Mouse (Mus musculus): Measurements from ENCODE around the gene Lrmda. TPM values are rescaled to one million over a fixed set of nuclear protein-coding genes. Genes with fewer than 3 reads are reported as not detected.

Lrmda gene
- total and polyA plus RNA-seq, 3 experiments: 0.92 to 8.6 (median 2.7) TPM

DNA sequence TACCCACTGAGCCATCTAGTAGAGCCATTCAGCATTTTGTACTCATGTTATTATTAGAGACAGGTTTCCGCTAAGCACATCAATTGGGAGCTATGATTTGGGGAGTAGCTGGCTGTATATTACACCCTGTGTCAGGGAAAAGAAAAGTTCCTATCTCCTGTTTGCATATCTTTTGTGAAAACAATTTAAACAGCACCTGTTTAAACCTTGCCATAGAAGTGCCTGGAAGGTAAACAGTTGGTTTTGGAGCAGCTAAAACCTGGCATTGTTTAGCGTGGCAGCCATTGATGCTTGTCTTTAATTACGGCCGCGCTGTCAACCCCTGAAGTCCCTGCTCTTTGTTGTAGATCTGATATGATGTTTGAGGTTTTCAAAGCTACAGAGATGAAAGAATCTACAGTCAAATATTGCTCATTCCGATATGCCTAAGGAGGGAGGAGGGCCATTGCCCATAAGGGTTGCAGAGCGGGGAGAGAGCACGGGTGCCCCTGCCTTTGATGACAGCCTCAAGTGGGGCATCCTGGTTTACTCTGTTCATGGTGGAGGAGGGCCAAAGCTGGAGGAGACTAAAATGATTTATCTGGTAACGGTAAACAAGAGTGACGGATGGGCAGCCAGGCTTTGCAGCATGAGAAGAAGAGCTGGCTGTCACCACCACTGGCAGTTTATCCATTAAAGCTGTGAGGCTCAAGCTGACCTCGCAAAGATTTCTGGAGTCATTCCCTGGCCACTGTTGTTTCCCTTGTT lies 306.9 kb downstream of the Lrmda start:
- DNase-seq: no peak

DNA sequence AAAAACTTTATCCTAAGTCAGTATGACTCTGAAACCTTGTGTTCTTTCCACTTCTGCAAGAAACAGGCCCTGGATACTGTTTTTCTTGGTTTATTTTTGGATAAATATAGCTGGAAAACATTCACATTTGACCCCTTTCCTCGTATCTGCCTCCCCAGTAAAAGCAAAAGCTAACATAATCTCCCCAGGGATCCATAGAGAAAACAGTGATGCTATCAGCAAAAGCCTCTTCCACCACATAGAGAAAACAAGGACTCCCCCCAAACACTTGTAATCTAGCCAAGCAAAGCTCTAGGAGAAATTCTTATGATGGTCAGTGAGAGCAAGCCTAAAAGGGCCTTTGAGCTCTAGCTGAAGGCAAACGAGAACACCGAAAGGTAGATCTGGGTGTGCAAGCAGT lies 309.7 kb downstream of the Lrmda start:
- DNase-seq: no peak

DNA sequence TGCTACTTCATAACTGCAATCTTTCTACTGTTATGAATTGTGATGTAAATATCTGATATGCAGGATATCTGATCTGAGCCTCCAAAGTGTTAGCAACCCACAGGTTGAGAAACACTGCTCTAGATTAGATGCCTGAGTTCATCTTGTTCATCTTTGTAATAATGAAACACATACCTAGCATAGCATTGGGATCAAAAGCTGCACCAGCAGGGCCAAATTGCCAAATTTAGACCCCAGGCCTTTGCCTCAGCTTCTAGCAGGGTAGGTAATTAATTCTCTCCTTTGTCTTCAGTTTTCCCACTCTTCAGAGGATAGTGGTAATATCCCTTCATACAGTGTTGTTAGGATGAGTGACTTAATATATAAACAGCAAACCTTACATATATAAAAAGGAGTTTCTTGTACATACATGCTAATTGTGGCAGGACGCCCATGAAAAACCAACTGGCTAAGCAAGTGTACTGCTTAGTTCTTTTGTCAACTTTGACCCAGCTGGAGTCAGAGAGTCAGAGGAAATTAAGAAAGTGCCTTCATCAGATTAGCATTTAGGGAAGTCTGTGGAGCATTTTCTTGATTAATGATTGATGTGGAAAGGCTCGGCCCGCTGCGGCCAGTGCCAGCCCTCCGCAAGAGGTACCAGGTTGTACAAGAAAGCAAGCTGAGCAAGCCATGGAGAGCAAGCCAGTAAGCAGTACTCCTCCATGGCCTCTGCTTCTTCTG lies 315.7 kb downstream of the Lrmda start:
- no peak for DNase-seq

DNA sequence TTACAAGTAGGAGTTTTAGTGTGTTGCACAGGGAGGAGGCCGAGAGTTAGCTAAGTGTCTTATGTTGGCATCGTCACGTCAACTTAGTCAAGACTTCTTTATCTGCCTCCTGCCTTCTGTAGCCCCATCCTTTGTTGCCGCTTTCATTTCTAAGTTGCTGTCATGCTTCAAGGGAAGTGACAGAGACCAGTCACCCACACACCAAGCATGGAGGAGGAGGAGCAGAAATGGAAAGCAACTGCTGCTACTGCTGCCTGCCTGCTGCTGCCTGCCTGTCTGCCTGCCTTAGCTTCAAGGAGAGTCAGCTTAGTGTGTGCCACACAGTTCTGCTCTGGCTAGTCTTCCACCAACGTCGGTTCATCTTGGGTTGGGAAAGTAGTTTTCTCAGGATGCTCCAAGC lies 319.7 kb downstream of the Lrmda start:
- DNase-seq: no peak

DNA sequence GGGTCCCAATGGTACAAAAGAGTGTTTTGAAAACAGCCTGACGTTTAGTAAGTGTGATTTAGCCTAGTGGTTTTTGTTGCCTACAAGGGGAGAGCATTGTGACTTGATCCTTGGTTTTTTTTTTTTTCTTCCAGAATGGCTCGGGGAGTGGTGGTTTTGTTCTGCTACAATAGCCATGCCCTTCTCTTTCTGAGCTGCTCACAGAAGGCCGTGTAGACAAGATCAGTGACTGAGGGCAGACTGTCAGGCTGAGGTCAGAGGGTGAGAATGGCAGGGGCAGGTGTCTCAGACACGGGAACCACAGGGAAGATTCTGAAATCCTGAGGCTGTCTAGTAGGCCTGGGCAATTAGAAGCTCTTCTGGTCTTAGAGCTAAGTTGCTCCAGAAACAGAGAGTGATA lies 323.8 kb downstream of the Lrmda start:
- no peak for DNase-seq

DNA sequence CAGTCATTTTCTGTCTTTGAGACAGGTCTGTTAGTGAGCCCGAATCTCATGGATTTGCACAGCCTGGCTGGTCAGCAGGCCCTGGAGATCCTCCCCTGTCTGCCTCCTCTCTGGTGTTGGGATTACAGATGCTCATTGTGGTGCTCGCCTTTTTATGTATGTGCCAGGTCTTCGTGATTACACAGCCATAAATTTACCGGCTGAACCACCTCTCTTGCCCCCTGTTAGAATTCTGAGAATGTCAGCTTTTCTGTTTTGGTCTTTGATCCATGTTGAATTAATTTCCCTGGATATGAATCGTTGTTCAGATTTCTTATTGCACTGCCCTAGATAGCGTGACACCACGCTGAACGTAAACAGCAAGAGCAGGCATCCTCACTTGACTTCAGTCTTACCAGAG lies 325.7 kb downstream of the Lrmda start:
- DNase-seq: no peak

DNA sequence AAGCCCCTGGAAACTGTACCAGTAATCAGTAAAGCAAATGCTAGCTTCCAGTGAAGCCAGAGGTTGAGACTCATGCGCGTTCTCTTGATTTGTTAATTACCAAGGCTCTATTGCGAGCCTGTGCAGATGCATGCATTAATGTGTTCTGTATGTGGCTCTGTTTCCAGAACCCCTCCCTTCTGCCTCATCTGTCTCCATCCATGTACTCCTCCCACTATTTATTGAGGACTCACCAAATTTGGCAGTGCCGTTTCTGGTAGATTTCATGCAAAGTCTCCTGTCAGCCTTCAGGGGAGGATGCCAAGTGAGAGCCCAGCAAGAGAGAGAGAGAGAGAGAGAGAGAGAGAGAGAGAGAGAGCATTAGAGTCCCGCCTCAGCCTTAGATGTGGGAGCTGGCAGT lies 334.1 kb downstream of the Lrmda start:
- no peak for DNase-seq

DNA sequence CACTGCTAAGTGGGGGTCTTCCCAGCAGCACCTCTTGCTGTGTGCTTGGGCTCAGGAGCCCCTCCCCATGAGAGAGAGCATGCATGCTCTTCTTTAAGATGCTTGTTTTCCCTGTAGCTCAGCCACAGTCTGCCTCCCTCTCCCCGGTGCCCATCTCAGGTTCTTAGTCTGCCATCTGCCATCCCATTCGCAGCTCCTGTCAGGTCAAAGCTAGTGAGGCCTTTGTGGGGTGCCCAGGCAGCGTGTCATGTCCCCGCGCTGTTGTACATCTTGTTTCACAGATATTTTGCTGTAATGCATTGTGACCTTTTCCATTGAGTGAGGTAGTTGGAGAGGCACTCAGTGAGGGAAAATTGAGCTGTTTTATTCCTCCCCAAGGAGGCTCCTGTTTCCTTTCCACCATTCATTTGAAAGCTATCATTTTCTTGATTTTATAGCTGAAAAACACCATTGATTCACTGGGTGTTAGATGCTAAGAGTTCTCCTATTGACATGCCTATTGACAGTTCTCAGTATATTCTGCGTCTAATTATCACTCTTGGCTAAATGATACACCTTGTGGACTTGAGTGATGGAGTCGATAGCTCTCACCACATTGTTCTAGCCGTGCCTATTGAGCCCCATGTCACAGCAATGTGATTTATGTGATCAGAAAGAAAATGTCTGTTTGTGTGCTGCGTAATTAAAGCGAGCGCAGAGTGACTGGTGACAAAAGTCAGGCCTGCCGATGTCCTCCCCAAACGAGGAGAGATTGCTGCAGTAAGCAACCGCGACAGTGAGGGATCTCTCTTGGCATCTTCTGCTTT lies 335.5 kb downstream of the Lrmda start:
- DNase-seq: no peak

DNA sequence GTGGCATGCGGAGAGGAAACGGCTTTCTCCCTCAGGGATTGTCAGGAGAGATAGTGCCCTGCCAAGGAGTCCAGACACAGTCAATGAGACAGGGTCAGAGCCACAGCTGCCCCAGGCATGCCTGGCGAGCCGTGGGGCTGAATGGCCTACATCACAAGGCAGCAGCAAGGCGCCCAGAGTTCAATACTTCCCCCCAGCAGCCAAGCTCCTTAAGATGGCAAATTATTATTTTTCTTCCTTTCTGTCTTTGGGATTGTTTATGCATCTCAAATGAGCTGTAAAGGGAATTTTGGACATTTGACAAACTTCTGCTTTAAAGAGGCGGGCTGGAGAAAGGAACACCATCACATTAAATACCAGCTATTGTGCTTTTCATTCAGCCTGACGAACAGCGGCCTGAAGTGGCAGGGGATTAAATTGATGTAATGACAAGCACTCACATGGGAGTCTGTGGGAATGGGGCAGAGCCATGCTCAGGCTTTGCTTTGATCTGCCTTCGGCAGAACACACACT lies 338.5 kb downstream of the Lrmda start:
- no peak for DNase-seq

DNA sequence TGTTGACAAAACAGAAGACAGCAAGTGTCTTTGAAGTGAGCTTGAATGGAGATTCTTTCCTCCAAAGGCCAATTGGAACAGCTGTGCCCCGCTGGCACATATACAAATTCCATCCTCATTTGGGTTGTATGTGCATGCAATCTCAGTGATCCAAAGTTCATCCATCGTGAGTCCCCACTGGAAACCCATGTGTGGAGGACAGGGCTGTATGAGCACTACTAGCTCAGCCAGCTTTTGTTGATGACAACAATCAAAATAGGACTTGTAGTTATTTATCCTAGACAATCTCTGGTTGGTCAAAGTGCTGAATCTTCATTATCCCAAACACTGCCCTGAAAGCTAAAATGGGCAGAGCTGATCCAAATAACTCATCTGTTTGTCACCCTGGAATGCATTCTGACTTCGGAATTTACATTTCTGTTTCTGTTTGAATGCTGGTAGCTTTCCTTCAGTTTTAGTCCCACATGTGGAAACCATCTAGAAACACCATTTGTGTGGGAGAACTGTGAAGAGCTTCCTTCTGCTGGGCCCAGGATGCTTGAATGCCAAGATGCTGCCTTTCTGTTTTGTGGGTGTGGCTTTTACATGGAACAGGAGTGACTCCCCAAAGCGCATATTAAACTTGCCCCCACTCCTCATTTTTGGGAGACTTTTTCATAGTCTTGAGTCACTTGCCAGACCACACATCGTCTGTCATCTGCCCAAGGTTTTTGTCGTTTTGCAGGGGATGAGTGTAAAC lies 344.7 kb downstream of the Lrmda start:
- no peak for DNase-seq

DNA sequence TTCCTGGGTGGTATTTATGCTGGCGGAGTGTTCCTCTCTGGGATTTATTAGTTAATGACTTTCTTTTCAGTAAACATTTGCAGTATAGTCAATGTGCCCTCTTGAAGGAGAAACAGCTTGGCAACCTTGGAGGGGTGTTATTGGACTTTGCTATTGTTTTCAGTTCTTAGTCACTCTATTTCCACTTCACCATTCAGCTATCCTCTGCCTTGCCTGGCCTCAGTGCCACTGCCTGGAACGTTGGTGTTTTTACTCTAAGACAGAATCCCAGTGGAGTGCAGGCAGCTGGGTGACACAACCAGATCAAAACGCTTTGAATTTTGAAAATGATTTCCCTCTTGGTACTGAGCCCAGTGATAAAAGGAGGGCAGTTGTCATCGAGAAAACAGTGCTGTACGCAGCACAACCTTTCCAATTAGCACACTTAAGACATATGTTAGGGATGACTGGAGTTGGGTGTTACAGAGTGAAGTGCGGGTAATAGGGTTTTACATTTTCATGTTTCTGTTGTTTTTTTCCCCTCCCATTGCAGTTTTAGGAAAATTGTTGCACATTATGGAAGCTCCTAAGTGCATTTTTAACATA lies 345.4 kb downstream of the Lrmda start:
- no peak for DNase-seq

DNA sequence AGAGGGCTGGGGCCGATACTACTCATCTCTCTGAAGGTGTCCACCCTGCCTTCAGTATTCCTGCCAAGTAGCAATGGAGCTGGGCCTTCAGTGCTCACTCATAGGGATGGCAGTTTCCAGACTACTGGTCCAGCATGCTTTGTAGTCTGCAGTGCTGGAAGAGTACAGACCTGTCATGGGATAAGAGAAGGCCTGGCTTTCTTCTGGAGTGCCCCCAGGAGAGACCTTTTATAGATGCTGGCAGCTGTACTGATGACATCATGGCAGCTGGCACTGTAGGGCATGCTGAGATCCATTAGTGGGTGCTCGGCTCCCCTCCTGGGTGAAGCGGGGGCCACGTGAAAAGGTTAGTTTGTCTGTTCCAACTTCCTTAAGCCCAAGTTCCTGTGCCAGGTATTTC lies 348.1 kb downstream of the Lrmda start:
- no peak for DNase-seq

DNA sequence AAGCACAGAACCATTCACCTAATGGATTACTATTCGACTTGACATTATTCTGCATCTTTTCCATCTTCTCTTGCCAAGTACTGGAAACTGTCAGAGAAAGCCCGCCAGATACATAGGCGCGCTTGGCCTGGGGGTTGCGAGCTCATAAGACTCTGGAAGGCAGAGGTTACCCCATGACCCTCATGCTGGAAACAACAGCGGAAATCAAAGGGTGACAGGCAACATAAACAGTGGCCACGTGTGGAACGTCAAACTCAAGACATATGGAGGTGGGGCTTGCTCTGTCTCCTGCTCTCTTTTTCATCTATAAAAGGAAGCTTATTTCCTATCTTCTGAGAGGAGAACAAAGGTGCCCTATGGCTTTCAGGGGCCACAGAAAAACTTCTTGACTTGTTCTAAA lies 351.6 kb downstream of the Lrmda start:
- DNase-seq: no peak

DNA sequence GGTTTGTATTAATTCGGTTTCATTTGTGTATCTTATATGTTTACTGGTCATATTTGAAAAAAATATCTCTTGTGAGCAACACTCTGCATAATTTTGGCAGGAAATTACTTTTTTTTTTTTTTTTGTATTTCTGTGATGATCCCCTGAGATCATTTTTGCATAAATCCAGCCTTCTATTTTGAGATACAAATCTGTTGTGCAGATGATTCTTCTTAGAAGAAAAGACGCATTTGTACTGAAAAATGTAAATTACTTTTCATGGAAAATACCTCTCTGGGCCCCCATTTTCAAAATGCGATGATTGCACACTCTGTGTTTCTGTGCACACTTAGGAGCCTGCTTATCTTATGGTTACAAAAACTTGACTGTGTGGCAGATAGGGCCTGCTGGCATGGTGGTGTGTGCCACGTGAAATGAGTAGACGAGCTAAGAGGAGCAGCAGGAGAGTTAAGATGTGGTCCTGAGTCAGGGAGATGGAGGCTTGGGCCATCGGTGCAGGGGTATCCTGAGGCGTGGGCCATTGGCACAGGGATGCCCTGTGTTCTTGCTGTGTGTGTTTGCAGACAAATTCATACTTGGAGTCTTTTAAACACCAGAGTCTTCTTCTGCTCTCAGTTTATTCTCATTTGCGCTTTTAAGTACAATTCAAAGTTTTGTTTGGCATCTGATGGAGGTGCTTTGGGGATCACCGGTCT lies 353.3 kb downstream of the Lrmda start:
- DNase-seq: no peak

DNA sequence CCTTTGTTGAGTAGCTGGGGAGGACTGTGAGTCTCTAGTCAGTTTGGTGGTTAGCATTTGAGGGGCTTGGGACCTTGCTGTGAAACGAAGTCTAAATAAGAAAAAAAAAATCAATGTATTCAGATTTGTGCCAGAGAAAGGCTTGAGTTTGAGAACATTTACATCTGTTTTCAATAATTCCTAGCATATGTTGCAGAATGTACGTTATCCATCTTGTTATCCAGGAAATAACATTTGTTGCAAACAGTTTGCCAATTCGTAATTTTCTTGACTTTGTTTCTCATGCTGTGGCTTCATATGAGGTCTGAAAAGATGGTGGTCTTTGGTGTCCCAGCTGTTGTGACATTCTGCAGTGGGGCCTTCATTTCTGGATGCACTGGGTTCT lies 353.8 kb downstream of the Lrmda start:
- no peak for DNase-seq

DNA sequence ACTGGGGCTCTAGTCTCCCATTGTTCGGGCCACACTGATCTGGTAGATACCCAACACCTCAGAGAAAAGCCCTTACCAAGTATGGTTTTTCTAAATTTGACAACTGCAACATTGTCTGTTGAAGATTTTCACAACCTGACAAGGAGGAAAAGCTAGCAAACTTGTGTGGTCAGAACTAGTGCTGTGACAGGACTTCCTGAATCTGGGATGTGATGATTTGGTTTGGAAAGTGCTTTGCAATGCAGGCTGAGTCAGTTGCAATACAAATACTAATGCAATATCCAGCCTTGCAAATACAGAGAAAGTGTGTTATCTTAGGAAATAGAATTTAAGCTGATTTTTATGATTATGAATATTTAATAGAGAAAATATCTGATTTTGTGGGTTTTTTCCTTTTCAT lies 357.6 kb downstream of the Lrmda start:
- DNase-seq: no peak

DNA sequence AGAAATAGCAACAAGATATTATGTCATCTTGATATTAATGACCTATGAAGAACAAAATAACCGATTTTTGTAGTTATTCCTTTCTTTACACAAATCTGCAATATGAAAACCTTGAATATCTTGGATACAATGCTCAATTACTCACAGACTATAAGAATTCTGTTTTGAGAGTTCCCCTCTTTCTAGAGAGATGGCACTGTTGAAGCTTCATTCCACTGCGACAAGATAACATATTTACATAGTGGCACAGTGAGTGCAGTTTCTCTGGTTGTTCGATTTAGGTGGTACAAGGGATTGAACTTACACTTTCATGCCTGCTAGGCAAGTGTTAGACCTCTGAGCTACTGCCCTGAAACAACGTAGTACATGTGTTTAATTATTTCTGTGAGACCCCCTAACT lies 362.6 kb downstream of the Lrmda start:
- DNase-seq: no peak

DNA sequence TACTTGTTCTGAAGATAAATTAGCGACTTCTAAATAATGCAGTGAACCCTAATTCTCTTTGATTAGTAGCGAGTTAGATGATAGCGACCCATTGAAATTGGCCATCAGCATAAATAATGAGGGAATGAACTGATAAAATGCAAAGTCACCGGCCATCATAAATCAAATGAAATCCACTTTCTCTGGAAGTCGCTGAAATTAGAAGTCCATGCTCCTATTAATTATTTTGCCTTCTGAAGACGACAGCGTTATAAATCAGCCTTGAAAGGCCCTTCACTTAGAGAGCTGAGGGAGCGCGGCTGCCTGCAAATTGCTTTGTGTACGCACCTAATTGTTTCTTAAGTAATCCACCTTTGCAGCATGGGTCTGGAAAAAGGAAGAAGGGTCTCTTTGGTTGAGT lies 374.1 kb downstream of the Lrmda start:
- DNase-seq: no peak

DNA sequence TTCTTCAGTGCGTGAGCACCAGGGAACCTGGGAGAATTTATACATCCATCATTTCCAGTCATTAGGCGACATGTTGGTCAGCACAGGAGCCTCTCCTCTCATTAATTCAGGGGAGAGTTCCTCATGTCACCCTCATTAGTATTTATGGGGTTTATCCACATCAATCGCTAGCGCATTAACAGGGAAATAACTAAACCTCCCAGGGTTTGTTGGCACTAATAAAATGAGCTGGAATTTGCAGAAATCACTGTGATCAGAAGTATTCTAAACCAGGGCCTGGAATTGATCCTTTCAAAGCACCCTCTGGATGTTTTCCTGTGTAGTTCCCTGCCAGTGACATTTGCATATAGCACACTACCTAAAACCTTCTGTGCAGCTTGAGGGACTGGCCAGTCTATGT lies 382.9 kb downstream of the Lrmda start:
- no peak for DNase-seq

DNA sequence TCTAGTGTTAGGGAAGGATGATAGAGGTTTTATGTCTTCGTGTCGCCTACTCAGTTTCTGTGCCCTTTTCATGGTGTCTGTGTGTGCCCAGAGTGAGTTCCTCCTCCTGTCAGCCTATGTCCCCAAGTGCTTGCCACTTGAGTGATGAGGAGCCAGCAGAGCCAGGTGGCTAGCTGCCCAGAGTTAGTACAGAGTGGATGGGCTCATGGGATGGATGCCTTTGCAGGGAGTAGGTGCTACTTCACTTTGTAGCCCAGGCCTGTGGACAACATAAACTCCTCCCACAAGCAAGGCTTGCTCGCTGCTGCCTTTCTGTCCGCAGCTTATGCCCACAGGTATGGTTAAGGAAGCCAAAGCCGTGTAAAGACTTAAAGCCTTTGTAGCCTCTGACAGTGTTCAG lies 387.1 kb downstream of the Lrmda start:
- no peak for DNase-seq

DNA sequence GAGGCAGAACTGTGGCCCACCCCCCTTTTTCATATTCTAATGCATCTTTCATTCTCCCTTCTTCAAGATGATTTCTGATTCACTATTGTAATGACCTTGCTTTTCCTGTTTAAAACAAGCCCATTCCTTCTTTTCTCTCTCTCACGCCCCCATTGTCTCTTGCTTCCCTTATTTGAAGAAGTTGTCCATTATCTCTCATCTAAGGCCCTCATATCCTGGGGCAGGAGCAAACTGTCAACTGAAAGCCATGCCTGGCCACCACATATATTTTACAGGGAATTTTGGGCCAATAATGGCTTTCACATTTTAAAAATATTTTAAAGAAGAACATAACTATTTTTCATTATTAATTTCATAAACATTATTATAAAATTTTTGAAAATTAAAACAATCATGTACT lies 391.3 kb downstream of the Lrmda start:
- no peak for DNase-seq

All from adrenal gland, adult 2 months (tissue).